Mouse (Mus musculus): ENCODE data around the gene Dnajb3. TPM values are rescaled to one million over a fixed set of nuclear protein-coding genes. Genes with fewer than 3 reads are reported as not detected.

Gene Dnajb3
- polyA plus RNA-seq, 1 experiment from 2014 or later = 12.8 TPM

DNA sequence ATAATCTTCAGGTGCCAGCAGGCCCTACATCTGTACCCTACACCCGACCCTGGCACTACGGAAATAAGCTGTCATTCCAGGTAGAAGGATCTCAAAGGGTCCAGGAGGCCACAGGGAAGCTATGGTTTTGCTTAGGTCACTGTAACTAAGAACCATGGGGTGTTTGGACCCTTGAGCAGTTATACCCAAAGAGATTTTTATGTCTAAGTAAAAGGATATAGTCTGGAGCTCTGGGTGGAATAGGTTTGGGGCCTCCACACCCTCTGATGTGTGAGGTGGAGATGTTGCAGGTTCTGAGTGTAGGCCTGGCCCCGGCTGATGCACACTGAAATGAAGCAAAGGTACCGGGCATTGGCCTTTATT lies 28.6 kb upstream of the Dnajb3 start:
- Histone ChIP-seq H3K4me1 (ENCODE audit: control insufficient read depth, insufficient read depth, low read length) (no peaks in the 10 kb centered on the region), H3K36me3 (ENCODE audit: control insufficient read depth, insufficient read depth, low read length) (no peaks in the 10 kb centered on the region), H3K4me2 (ENCODE audit: low read length) (no peak overlapping the region), H3K27ac (ENCODE audit: low read length) (no peak overlapping the region), H3K9ac (ENCODE audit: low read depth, low read length) (no peak overlapping the region), H3K4me3 (ENCODE audit: low read depth, low read length) (no peak overlapping the region), H3K9me3 (replicated peaks; ENCODE audit: control insufficient read depth, low read length, poor library complexity, severe bottlenecking) (peaks cover 97% of the 10 kb centered on the region), H3K27me3 (ENCODE audit: control insufficient read depth, insufficient read depth, low read depth, low read length) (no peaks in the 10 kb centered on the region)
- no peak for ATAC-seq
- 64% methylated on average over 4 of the region's 4 CpGs for WGBS

DNA sequence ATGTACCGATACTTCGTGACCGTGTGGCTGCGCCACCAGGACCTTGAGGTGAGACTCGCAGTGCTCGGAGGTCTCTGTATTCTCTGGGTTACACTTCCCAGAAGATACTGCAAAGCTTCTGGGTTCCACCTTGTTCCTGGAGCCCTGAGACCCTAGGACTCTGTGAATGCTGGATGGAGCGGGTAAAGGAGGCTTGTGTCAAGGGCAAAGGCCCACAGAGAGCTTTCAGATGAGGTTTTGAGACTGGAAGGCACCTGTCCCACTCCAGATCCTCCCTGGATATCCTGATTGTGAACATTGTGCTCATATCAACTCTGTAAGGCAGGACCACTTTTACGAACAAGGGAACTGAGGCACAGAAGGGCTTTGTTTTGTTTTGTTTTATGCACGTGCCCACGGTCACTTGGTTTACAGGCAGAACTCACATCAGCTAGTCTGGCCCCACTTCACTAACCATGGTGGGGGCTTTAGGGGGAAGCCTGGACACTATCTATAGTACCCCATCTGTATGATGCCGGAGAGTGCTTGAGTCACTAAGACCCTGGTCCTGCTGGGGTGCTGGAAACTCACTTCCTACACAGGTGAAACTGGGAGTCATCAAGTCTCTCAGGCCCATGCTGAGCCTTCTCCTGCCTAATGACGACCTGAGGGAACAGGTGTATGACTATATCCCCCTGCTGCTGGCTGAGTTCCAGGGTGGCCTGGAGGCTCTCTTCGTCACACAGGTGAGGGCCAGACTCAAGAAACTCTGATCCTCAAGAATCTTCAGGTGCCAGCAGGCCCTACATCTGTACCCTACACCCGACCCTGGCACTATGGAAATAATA lies 28.1 kb upstream of the Dnajb3 start:
- no peaks in the 10 kb centered on the region for H3K36me3 ChIP-seq (ENCODE audit: control insufficient read depth, insufficient read depth, low read length)
- no peak overlapping the region for H3K4me3 ChIP-seq (ENCODE audit: low read depth, low read length)
- 67% methylated on average over 14 of the region's 14 CpGs for WGBS
- ATAC-seq = no peak
- no peaks in the 10 kb centered on the region for H3K27me3 ChIP-seq (ENCODE audit: control insufficient read depth, insufficient read depth, low read depth, low read length)
- no peaks in the 10 kb centered on the region for H3K4me1 ChIP-seq (ENCODE audit: control insufficient read depth, insufficient read depth, low read length)
- no peak overlapping the region for H3K4me2 ChIP-seq (ENCODE audit: low read length)
- no peak overlapping the region for H3K9ac ChIP-seq (ENCODE audit: low read depth, low read length)
- H3K9me3 ChIP-seq (replicated peaks; ENCODE audit: control insufficient read depth, low read length, poor library complexity, severe bottlenecking) = peaks cover 97% of the 10 kb centered on the region
- no peak overlapping the region for H3K27ac ChIP-seq (ENCODE audit: low read length)

DNA sequence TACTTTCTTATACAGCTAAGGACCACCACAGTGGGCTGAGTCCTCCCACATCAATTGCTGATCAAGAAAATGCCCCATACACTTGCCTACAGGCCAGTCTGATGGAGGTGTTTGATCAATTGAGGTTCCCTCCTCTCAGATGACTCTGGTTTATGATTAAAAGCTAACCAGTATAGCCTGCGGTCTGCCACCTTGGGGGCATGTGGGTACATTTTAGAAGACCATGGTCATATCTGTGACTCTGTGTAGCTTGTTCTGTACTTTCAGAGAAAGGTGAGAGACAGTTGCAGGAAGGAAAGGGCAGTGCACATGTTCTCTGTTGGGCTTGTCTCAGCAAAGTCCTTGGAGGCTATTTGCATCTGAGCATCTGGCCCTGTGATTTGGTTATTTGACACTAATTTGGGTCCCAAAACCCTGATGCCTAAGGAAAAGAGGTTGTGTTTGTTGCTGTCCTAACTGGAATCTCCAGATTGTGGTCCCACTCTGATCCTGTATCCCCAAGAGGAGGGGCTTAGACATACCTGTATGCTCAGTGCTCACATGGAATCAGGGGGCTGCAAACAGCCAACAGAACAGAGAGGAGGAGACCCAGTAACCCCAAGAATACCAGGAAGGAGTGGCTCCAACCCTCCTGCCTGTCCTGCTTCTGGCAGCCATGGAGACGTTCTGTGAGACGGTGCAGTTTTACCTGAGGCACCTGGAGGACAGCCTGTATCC lies 27.2 kb upstream of the Dnajb3 start:
- Histone ChIP-seq H3K36me3 (ENCODE audit: control insufficient read depth, insufficient read depth, low read length) (no peaks in the 10 kb centered on the region), H3K4me2 (ENCODE audit: low read length) (no peak overlapping the region), H3K4me3 (ENCODE audit: low read depth, low read length) (no peak overlapping the region), H3K27ac (ENCODE audit: low read length) (no peak overlapping the region), H3K27me3 (ENCODE audit: control insufficient read depth, insufficient read depth, low read depth, low read length) (no peaks in the 10 kb centered on the region), H3K9ac (ENCODE audit: low read depth, low read length) (no peak overlapping the region), H3K4me1 (ENCODE audit: control insufficient read depth, insufficient read depth, low read length) (no peaks in the 10 kb centered on the region), H3K9me3 (replicated peaks; ENCODE audit: control insufficient read depth, low read length, poor library complexity, severe bottlenecking) (peaks cover 97% of the 10 kb centered on the region)
- no peak for ATAC-seq
- WGBS = 55% methylated on average over 3 of the region's 3 CpGs

DNA sequence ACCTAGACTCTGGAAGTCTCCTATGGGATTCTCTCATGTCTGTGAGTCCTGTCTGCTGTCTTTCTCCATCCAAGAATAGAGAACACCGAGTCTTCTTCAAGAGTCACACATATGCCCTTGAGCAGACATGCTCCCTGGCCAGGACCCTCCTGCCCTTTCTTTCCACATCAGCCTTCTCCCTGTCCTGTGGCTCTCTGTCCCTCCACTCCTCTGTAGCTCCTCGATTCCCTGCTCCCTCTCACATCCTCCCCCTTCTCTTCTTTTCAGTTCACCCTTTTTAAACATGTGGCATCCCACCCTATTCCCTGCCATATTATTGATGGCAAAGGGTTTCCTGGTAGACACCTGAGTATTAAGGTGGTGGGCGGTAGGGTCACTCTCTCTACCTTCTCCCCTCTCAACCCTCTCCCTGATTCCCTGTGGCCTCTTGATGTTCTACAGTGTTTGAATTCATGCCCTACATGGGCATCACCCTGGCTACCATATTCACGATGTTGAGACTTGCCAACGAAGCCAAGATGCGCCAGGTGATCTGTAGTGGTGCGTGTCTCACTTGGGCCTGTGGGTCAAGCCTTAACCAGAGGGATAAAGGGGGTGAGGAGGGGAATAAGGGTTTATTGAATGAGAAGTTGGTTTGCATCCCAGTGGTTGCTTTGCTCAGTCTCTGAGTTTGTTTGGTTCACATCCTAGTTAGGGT lies 26.4 kb upstream of the Dnajb3 start:
- no peak overlapping the region for H3K4me3 ChIP-seq (ENCODE audit: low read depth, low read length)
- H3K9ac ChIP-seq (ENCODE audit: low read depth, low read length) = no peak overlapping the region
- 69% methylated on average over 7 of the region's 7 CpGs for WGBS
- no peak overlapping the region for H3K27ac ChIP-seq (ENCODE audit: low read length)
- no peaks in the 10 kb centered on the region for H3K4me1 ChIP-seq (ENCODE audit: control insufficient read depth, insufficient read depth, low read length)
- no peaks in the 10 kb centered on the region for H3K27me3 ChIP-seq (ENCODE audit: control insufficient read depth, insufficient read depth, low read depth, low read length)
- no peak for ATAC-seq
- no peak overlapping the region for H3K4me2 ChIP-seq (ENCODE audit: low read length)
- no peaks in the 10 kb centered on the region for H3K36me3 ChIP-seq (ENCODE audit: control insufficient read depth, insufficient read depth, low read length)
- H3K9me3 ChIP-seq (replicated peaks; ENCODE audit: control insufficient read depth, low read length, poor library complexity, severe bottlenecking) = peaks cover 97% of the 10 kb centered on the region

DNA sequence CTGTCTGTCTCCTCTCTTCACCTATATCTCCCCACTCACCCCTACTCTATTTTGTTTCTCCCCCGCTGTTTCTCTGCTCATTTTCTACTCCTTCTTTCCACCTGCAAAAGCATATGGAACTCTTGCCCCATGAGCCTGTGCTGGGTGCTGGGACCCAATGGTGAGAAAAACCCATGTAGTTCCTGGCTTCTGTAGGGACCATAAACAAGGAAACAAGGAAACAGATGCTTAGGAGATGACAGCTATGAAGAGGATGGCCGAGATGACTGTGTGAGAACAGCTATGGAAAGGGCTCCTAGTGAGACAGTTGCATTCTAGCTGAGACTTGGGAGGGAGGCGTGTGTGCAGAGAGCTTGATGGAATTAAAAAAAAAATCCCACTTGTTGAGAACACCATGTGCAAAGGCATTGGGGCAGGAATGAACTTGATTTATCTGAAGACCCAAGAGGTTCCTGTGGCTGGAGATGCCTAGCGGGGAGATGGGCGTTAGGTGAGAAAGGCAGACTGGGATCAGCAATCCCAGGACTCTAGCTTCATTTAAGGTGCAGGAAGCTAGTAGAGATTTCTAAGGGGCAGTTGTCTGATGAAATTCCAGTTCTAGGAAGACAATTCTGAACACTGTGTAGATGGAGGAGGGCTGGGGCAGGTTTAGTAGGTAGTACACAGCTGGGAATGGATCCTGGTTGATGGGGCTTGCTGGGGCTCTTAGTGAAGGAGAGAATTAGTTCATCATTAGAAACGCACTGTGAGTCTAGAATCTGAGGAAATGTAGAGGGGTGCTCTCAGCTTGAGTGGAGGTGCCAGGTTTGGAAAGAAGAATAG lies 25.6 kb upstream of the Dnajb3 start:
- Histone ChIP-seq H3K4me2 (ENCODE audit: low read length) (no peak overlapping the region), H3K36me3 (ENCODE audit: control insufficient read depth, insufficient read depth, low read length) (no peaks in the 10 kb centered on the region), H3K4me1 (ENCODE audit: control insufficient read depth, insufficient read depth, low read length) (no peaks in the 10 kb centered on the region), H3K9ac (ENCODE audit: low read depth, low read length) (no peak overlapping the region), H3K9me3 (replicated peaks; ENCODE audit: control insufficient read depth, low read length, poor library complexity, severe bottlenecking) (peaks cover 99% of the 10 kb centered on the region), H3K27ac (ENCODE audit: low read length) (no peak overlapping the region), H3K4me3 (ENCODE audit: low read depth, low read length) (no peak overlapping the region), H3K27me3 (ENCODE audit: control insufficient read depth, insufficient read depth, low read depth, low read length) (no peaks in the 10 kb centered on the region)
- 76% methylated on average over 6 of the region's 6 CpGs for WGBS
- no peak for ATAC-seq

DNA sequence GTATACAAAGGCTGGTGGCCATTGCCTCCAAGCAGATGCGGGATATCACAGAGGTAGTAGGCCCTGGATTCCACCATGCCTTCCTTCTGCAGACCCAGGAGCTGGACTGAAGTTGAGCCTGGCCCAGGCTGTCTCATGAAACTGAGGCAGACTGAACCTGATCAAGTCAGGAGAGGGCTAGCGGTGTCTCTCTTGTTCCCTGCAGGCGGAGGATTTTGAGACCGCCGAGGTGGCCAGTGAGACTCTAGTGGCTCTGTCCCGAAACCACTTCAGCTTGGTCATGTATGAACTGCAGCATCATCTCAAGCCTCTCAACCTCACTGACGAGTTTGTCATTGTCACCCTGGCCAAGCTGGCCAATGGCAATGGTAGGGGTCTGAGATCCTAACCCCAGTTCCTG lies 24.8 kb upstream of the Dnajb3 start:
- H3K27ac ChIP-seq (ENCODE audit: low read length) = no peak overlapping the region
- no peak overlapping the region for H3K4me2 ChIP-seq (ENCODE audit: low read length)
- no peak overlapping the region for H3K9ac ChIP-seq (ENCODE audit: low read depth, low read length)
- H3K4me3 ChIP-seq (ENCODE audit: low read depth, low read length) = no peak overlapping the region
- no peaks in the 10 kb centered on the region for H3K4me1 ChIP-seq (ENCODE audit: control insufficient read depth, insufficient read depth, low read length)
- ATAC-seq = no peak
- H3K36me3 ChIP-seq (ENCODE audit: control insufficient read depth, insufficient read depth, low read length) = no peaks in the 10 kb centered on the region
- H3K27me3 ChIP-seq (ENCODE audit: control insufficient read depth, insufficient read depth, low read depth, low read length) = no peaks in the 10 kb centered on the region
- peaks cover 100% of the 10 kb centered on the region for H3K9me3 ChIP-seq (replicated peaks; ENCODE audit: control insufficient read depth, low read length, poor library complexity, severe bottlenecking)
- 75% methylated on average over 7 of the region's 7 CpGs for WGBS

DNA sequence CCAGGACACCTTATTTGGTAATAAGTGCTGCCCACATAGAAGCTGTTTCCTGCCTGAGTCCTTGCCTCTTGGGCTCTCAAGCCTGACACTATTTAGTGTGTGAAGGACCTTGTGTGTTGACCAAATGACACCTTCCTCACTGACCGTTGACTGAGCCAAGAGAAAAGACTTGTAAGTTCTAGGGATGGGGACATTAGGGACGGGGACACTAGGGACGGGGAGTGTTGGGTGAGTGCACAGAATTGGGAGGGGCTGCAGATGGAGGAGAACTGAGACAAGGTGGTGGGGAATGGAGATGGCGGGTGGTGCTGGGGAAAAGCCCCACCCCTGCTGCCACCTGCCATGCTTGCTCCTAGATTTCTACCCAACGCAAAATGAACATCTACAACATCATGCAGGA lies 24.4 kb upstream of the Dnajb3 start:
- Histone ChIP-seq H3K4me2 (ENCODE audit: low read length) (no peak overlapping the region), H3K9me3 (replicated peaks; ENCODE audit: control insufficient read depth, low read length, poor library complexity, severe bottlenecking) (peaks cover 97% of the 10 kb centered on the region), H3K36me3 (ENCODE audit: control insufficient read depth, insufficient read depth, low read length) (no peaks in the 10 kb centered on the region), H3K9ac (ENCODE audit: low read depth, low read length) (no peak overlapping the region), H3K27me3 (ENCODE audit: control insufficient read depth, insufficient read depth, low read depth, low read length) (no peaks in the 10 kb centered on the region), H3K4me1 (ENCODE audit: control insufficient read depth, insufficient read depth, low read length) (no peaks in the 10 kb centered on the region), H3K4me3 (ENCODE audit: low read depth, low read length) (no peak overlapping the region), H3K27ac (ENCODE audit: low read length) (no peak overlapping the region)
- 87% methylated on average over 5 of the region's 5 CpGs for WGBS
- ATAC-seq = no peak

DNA sequence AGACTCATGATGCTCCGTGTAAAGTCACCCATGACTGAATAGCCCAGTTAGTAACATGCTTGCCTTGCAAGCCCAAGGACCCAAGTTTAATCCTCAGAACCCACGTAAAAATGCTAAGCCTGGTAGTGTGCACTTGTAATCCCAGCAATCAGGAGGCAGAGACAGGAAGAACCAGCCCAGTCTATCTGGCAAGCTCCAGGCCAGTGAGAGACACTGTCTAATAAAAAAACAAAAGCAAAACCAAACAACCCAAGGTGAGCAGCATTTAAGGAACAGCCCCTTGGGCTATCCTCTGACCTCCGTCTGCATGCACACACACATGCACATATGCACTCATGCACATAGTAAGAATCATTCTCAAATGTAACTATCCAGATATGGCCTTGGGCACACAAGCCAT lies 24.0 kb upstream of the Dnajb3 start:
- peaks cover 93% of the 10 kb centered on the region for H3K9me3 ChIP-seq (replicated peaks; ENCODE audit: control insufficient read depth, low read length, poor library complexity, severe bottlenecking)
- WGBS = 81% methylated on average over 3 of the region's 3 CpGs
- H3K4me3 ChIP-seq (ENCODE audit: low read depth, low read length) = no peak overlapping the region
- no peaks in the 10 kb centered on the region for H3K4me1 ChIP-seq (ENCODE audit: control insufficient read depth, insufficient read depth, low read length)
- H3K9ac ChIP-seq (ENCODE audit: low read depth, low read length) = no peak overlapping the region
- no peak overlapping the region for H3K27ac ChIP-seq (ENCODE audit: low read length)
- ATAC-seq = no peak
- H3K27me3 ChIP-seq (ENCODE audit: control insufficient read depth, insufficient read depth, low read depth, low read length) = no peaks in the 10 kb centered on the region
- no peak overlapping the region for H3K4me2 ChIP-seq (ENCODE audit: low read length)
- H3K36me3 ChIP-seq (ENCODE audit: control insufficient read depth, insufficient read depth, low read length) = no peaks in the 10 kb centered on the region

Data from midbrain, embryonic 16.5 days (tissue).